Mouse (Mus musculus): ENCODE measurements around the gene Taf8.
"Not testable (repeated sequence)": the region's sequence is repeated elsewhere in the genome, so short reads cannot be mapped to it uniquely, and the experiment has no call there.

The Taf8 gene

GRCm38 (mm10) chr17:47516232-47516631 lies 14.1 kb upstream of the Taf8 start:
- DNase-seq (ENCODE audit: low read depth): no peak

GRCm38 (mm10) chr17:47515180-47515844 lies 13.2 kb upstream of the Taf8 start:
- DNase-seq (ENCODE audit: low read depth): no peak

- DNase-seq (ENCODE audit: low read depth): no peak
Observed at GRCm38 (mm10) chr17:47512956-47513775, 11.1 kb upstream of the Taf8 start.

GRCm38 (mm10) chr17:47511111-47512020 lies 9.3 kb upstream of the Taf8 start:
- peak; percentile 98 for DNase-seq (ENCODE audit: low read depth)

GRCm38 (mm10) chr17:47509031-47509705 lies 7.1 kb upstream of the Taf8 start:
- no peak for DNase-seq (ENCODE audit: low read depth)

- DNase-seq (ENCODE audit: low read depth): peak; percentile 99
Observed at GRCm38 (mm10) chr17:47508012-47508608, 6.0 kb upstream of the Taf8 start.

- no peak for DNase-seq (ENCODE audit: low read depth)
Observed at GRCm38 (mm10) chr17:47507523-47507922, 5.4 kb upstream of the Taf8 start.

- no peak for DNase-seq (ENCODE audit: low read depth)
Observed at GRCm38 (mm10) chr17:47506697-47507096, 4.6 kb upstream of the Taf8 start.

GRCm38 (mm10) chr17:47506042-47506441 lies 4.0 kb upstream of the Taf8 start:
- no peak for DNase-seq (ENCODE audit: low read depth)

- no peak for DNase-seq (ENCODE audit: low read depth)
Observed at GRCm38 (mm10) chr17:47505566-47505965, 3.5 kb upstream of the Taf8 start.

GRCm38 (mm10) chr17:47504941-47505346 lies 2.9 kb upstream of the Taf8 start, which contains the start of gene Ccnd3:
Ccnd3 (plus strand) TSS chr17:47505051.
- DNase-seq (ENCODE audit: low read depth): peak; percentile 65

- DNase-seq (ENCODE audit: low read depth): no peak
Observed at GRCm38 (mm10) chr17:47504228-47504627, 2.1 kb upstream of the Taf8 start.

GRCm38 (mm10) chr17:47503689-47504088 lies 1.6 kb upstream of the Taf8 start:
- DNase-seq (ENCODE audit: low read depth): no peak

- DNase-seq (ENCODE audit: low read depth): not testable (repeated sequence)
Observed at GRCm38 (mm10) chr17:47502707-47503045, 584 bp upstream of the Taf8 start.

- no peak for DNase-seq (ENCODE audit: low read depth)
Observed at GRCm38 (mm10) chr17:47501531-47501930, 561 bp downstream of the Taf8 start.

GRCm38 (mm10) chr17:47494132-47494531 lies 8.0 kb downstream of the Taf8 start:
- DNase-seq (ENCODE audit: low read depth): no peak

GRCm38 (mm10) chr17:47493653-47494052 lies 8.4 kb downstream of the Taf8 start:
- DNase-seq (ENCODE audit: low read depth): no peak

- DNase-seq (ENCODE audit: low read depth): no peak
Observed at GRCm38 (mm10) chr17:47492731-47493130, 9.4 kb downstream of the Taf8 start.

GRCm38 (mm10) chr17:47490791-47491190 lies 11.3 kb downstream of the Taf8 start:
- no peak for DNase-seq (ENCODE audit: low read depth)

- DNase-seq (ENCODE audit: low read depth): no peak
Observed at GRCm38 (mm10) chr17:47485791-47486190, 16.3 kb downstream of the Taf8 start.

GRCm38 (mm10) chr17:47484993-47485392 lies 17.1 kb downstream of the Taf8 start:
- DNase-seq (ENCODE audit: low read depth): no peak

Data from c-Kit-positive CD71-negative TER-119-negative erythroid progenitor cells, embryonic 14.5 days (primary cell).